Mouse (Mus musculus): ENCODE measurements at regions not wholly inside any gene's neighbourhood (a gene's known extent, or its start where the extent isn't known, plus 50 kb on each side); places are given as distances from the start of the nearest gene placed in this dataset.

- TF ChIP-seq POU5F1 (IDR thresholded peaks at IDR 0.05; ENCODE audit: borderline replicate concordance, low read length): no peak
- TF ChIP-seq CTCF (conservative IDR thresholded peaks at IDR 0.05; ENCODE audit: low read length): no peak
Measured at GRCm38 (mm10) chr12:26188996-26189395, 226.1 kb downstream of the Rnf144a start.
